7 mouse cellular contexts compared by ENCODE assay signal in genomic region chr1:125912601-125913600, GRCm38 (mm10). TPM values are rescaled to one million over a fixed set of nuclear protein-coding genes. Genes with fewer than 3 reads are reported as not detected.
DNase-seq lines count a peak whose midpoint lies in the region; ATAC-seq and TF ChIP-seq lines count a peak whose summit lies in the region.

Gene Lypd1, minus strand, starts transcription at chr1:125913101.

- peak within 1 kb of the TSS; percentile 56 for H3K4me3 ChIP-seq in layer of hippocampus, adult 2 months
- peak within 1 kb of the TSS; percentile 54 for H3K4me3 ChIP-seq in embryonic facial prominence, embryonic 13.5 days
- peak within 1 kb of the TSS; percentile 56 for H3K4me3 ChIP-seq in hindbrain, embryonic 16.5 days (ENCODE audit: low read length)
- peak within 1 kb of the TSS; percentile 43 for H3K4me3 ChIP-seq in liver, postnatal 0 days (ENCODE audit: low read depth, low read length)

- no peak for ATAC-seq in embryonic facial prominence, embryonic 13.5 days (ENCODE audit: insufficient number of reproducible peaks, insufficient read depth, low FRiP score, low TSS enrichment, low read depth)
- peak; percentile 43 for ATAC-seq in hindbrain, embryonic 16.5 days
- ATAC-seq in liver, postnatal 0 days, result no peak

- TF ChIP-seq EP300 in liver, postnatal 0 days (IDR thresholded peaks at IDR 0.05; ENCODE audit: low read depth), result no peak

- DNase-seq in layer of hippocampus, adult 2 months (ENCODE audit: low spot score in 2 of 2), result peak in 1 of 2 experiments; percentile 22
- DNase-seq in layer of hippocampus, adult 9-10 months (ENCODE audit: low spot score), result no peak
- DNase-seq in liver, postnatal 0 days, result no peak
- no peak for DNase-seq in gastrocnemius, postnatal 25 days
- DNase-seq in urinary bladder, postnatal 25 days (ENCODE audit: low spot score), result no peak

- H3K27ac ChIP-seq in layer of hippocampus, adult 2 months, result peak within 1 kb of the TSS; percentile 85
- no peak within 1 kb of the TSS for H3K27ac ChIP-seq in embryonic facial prominence, embryonic 13.5 days
- peak within 1 kb of the TSS; percentile 54 for H3K27ac ChIP-seq in hindbrain, embryonic 16.5 days (ENCODE audit: low read depth, low read length)
- H3K27ac ChIP-seq in liver, postnatal 0 days (ENCODE audit: low read depth), result no peak within 1 kb of the TSS

- H3K36me3 ChIP-seq in embryonic facial prominence, embryonic 13.5 days, result no peaks in the 10 kb centered on the region
- H3K36me3 ChIP-seq in hindbrain, embryonic 16.5 days (ENCODE audit: control insufficient read depth, insufficient read depth, low read length), result no peaks in the 10 kb centered on the region
- H3K36me3 ChIP-seq in liver, postnatal 0 days (replicated peaks; ENCODE audit: insufficient read depth, low read length), result no peaks in the 10 kb centered on the region

- WGBS in embryonic facial prominence, embryonic 13.5 days, result 5% methylated on average over 30 of the region's 30 CpGs
- 3% methylated on average over 30 of the region's 30 CpGs for WGBS in hindbrain, embryonic 16.5 days
- WGBS in liver, postnatal 0 days (ENCODE audit: insufficient replicate concordance), result 7% methylated on average over 30 of the region's 30 CpGs

- peaks cover 38% of the 10 kb centered on the region for H3K4me1 ChIP-seq in embryonic facial prominence, embryonic 13.5 days
- peaks cover 14% of the 10 kb centered on the region for H3K4me1 ChIP-seq in hindbrain, embryonic 16.5 days (ENCODE audit: control insufficient read depth, insufficient read depth, low read depth, low read length)
- peaks cover 7% of the 10 kb centered on the region; the same call in 1 of the 2 replicates for H3K4me1 ChIP-seq in liver, postnatal 0 days (ENCODE audit: insufficient read depth)

- H3K27me3 ChIP-seq in embryonic facial prominence, embryonic 13.5 days, result peaks cover 67% of the 10 kb centered on the region
- no peaks in the 10 kb centered on the region for H3K27me3 ChIP-seq in hindbrain, embryonic 16.5 days (replicated peaks; ENCODE audit: control insufficient read depth, insufficient read depth, low read length)
- H3K27me3 ChIP-seq in liver, postnatal 0 days (ENCODE audit: insufficient read depth, low read length), result peaks cover 31% of the 10 kb centered on the region

- no peak for TF ChIP-seq CTCF in layer of hippocampus, adult 2 months (conservative IDR thresholded peaks at IDR 0.05)
- TF ChIP-seq CTCF in liver, postnatal 0 days (IDR thresholded peaks at IDR 0.05; ENCODE audit: low read depth), result no peak

- H3K9ac ChIP-seq in embryonic facial prominence, embryonic 13.5 days, result peak within 1 kb of the TSS; percentile 64
- peak within 1 kb of the TSS; percentile 67 for H3K9ac ChIP-seq in hindbrain, embryonic 16.5 days (ENCODE audit: low read depth, low read length)
- no peak within 1 kb of the TSS for H3K9ac ChIP-seq in liver, postnatal 0 days (replicated peaks)

- H3K4me2 ChIP-seq in embryonic facial prominence, embryonic 13.5 days, result peak within 1 kb of the TSS; percentile 98
- peak within 1 kb of the TSS; percentile 85 for H3K4me2 ChIP-seq in hindbrain, embryonic 16.5 days (ENCODE audit: low read length)
- H3K4me2 ChIP-seq in liver, postnatal 0 days (ENCODE audit: low read depth, low read length), result peak within 1 kb of the TSS; percentile 81

- H3K9me3 ChIP-seq in embryonic facial prominence, embryonic 13.5 days, result no peaks in the 10 kb centered on the region
- H3K9me3 ChIP-seq in hindbrain, embryonic 16.5 days (ENCODE audit: control insufficient read depth, low read length), result no peaks in the 10 kb centered on the region
- no peaks in the 10 kb centered on the region for H3K9me3 ChIP-seq in liver, postnatal 0 days (ENCODE audit: low read length)

RNA-seq across cellular contexts. Expression of gene Lypd1, which starts in this region (rescaled TPM):
- 10 to 100 TPM; 89.0 to 90.0 TPM for total RNA-seq in layer of hippocampus, adult 2 months (2021)
- 8.8 and 9.5 TPM in 2 replicates for polyA plus RNA-seq in embryonic facial prominence, embryonic 13.5 days (2015; fragmentation: Nextera tagmentation; extraction: Ambion mirVana)
- polyA plus RNA-seq in hindbrain, embryonic 16.5 days (2015; fragmentation: Nextera tagmentation; extraction: Ambion mirVana), result 91.8 and 107 TPM in 2 replicates
- polyA plus RNA-seq in liver, postnatal 0 days (2015; fragmentation: Nextera tagmentation; extraction: Ambion mirVana), result 0.46 and 0.59 TPM in 2 replicates
- total RNA-seq in gastrocnemius, postnatal 25 days (2021), result under 1 TPM in 1 of 2 experiments, not detected in 1; 0.29 TPM

Comparison
In these comparisons a context has a peak if more than half of its experiments do, and no peak if none do; other contexts are left out.
1. RNA of gene Lypd1 (total RNA-seq): 89.0 to 90.0 TPM in layer of hippocampus, adult 2 months; 0.29 TPM in gastrocnemius, postnatal 25 days; every median in the first group is over 10 times any median in the second.
2. H3K27ac ChIP-seq: peak in layer of hippocampus, adult 2 months (single experiment) and hindbrain, embryonic 16.5 days (single experiment); none in embryonic facial prominence, embryonic 13.5 days (single experiment) and liver, postnatal 0 days (single experiment).
3. Peak in every context shown above with its lines, with median percentiles within 50 percentile points of each other: H3K4me3 ChIP-seq and H3K4me2 ChIP-seq.